Mouse (Mus musculus) liver, embryonic 18 days (tissue): Measurements from ENCODE around the gene Il11ra2. TPM values are rescaled to one million over a fixed set of nuclear protein-coding genes. Genes with fewer than 3 reads are reported as not detected.

Experiments used
- polyA plus RNA-seq: library from polyadenylated mRNA; depleted of rRNA; stranded (reverse); fragments of >200 nt; gene quantifications from 2 replicates; pipeline ENCODE4 v1.2.3, GENCODE M21; 2012; rRNA removed

Il11ra2 gene
- polyA plus RNA-seq, result not detected in 2 replicates

GRCm38 (mm10) chr4:42661793-42662192 lies at the start of gene Il11ra2:
Gene Il11ra2 (minus strand): TSS chr4:42661893.

GRCm38 (mm10) chr4:42654951-42655350 lies 6.7 kb downstream of the Il11ra2 start, which contains the start of gene Ccl27b:
Gene Ccl27b (plus strand): TSS chr4:42655251.

GRCm38 (mm10) chr4:42629419-42629818 lies 32.3 kb downstream of the Il11ra2 start, which contains the start of gene Gm2564:
Gene Gm2564 (plus strand): TSS chr4:42629719.

DNA sequence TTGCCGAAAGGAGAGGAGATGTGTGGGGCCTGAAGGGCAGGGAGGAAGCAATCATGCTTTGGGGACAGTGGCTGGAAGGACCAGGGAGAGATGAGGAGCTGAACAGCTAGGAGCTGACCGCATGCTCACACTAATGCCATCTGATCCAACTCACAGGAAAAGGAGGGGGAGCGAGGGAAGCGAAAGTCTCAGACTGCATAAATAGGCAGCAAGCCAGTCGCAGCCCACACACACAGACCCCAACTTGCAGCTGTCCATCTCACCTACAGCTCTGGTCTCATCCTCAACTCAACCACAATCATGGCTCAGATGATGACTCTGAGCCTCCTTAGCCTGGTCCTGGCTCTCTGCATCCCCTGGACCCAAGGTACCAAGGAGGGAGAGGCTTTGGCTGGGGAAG lies 49.8 kb downstream of the Il11ra2 start, which contains the start of gene Gm10591:
Gene Gm10591, plus strand, starts transcription at position 301 of the 400 bp plus-strand sequence.

Other genes starting within 250 kb of the Il11ra2 start
- not detected in 2 replicates for gene Gm21586, start 222.5 kb downstream of the Il11ra2 start, polyA plus RNA-seq
- gene Gm2163, start 195.1 kb downstream of the Il11ra2 start, polyA plus RNA-seq, result 0.02 and 0.06 TPM in 2 replicates
- not detected in 2 replicates for gene Fam205a2, start 133.7 kb downstream of the Il11ra2 start, polyA plus RNA-seq
- not detected in 2 replicates for gene Gm10591, start 49.7 kb downstream of the Il11ra2 start, polyA plus RNA-seq
- gene Gm2564, start 32.2 kb downstream of the Il11ra2 start, polyA plus RNA-seq, result 0.10 TPM in 1 of 2 replicates, not detected in the other
- gene Ccl27b, start 6.6 kb downstream of the Il11ra2 start, polyA plus RNA-seq, result not detected in 2 replicates
- gene 4930578G10Rik, start 73.7 kb upstream of the Il11ra2 start, polyA plus RNA-seq, result not detected in 2 replicates
- 0.07 and 0.09 TPM in 2 replicates for gene Ccl19, start 94.7 kb upstream of the Il11ra2 start, polyA plus RNA-seq
- 0.25 and 0.67 TPM in 2 replicates for gene Ccl21a, start 112.1 kb upstream of the Il11ra2 start, polyA plus RNA-seq
- gene Fam205a1, start 192.0 kb upstream of the Il11ra2 start, polyA plus RNA-seq, result 0.11 and 0.14 TPM in 2 replicates
- gene Gm12394, start 194.9 kb upstream of the Il11ra2 start, polyA plus RNA-seq, result not detected in 2 replicates
- gene Fam205c, start 212.3 kb upstream of the Il11ra2 start, polyA plus RNA-seq, result 0.02 TPM in 2 replicates